Mouse (Mus musculus) mesoderm, embryonic 11.5 days (tissue): ENCODE data around the gene Prim2.
A peak's percentile ranks its signal among the peaks of the same experiment; 100 is the strongest.

Experiments
- DNase-seq: peaks from one replicate; pipeline ENCODE4 v3.0.0-alpha.2; 2012; ENCODE audit warnings: low read depth, low spot score

Prim2 gene

GRCm38 (mm10) chr1:33669708-33670141 lies at the start of gene Prim2:
Prim2 (minus strand) TSS chr1:33669795.
- peak; percentile 88 for DNase-seq

DNA sequence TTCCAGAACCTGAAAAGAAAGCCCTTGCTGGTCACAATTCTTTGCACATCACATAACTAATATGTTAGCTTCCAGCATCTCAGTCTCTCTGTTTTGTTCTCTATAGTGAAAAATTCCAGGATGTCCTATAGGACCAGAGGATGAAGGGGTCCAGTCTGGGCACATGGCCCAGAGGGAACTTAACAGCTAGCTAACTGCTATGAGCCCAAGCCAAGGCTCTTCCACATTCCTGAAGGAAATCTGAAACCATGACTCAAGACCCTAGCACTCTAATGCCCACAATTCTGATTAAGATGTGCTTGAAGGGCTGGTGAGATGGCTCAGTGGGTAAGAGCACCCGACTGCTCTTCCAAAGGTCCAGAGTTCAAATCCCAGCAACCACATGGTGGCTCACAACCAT lies 48.0 kb upstream of the Prim2 start:
- DNase-seq: no peak

DNA sequence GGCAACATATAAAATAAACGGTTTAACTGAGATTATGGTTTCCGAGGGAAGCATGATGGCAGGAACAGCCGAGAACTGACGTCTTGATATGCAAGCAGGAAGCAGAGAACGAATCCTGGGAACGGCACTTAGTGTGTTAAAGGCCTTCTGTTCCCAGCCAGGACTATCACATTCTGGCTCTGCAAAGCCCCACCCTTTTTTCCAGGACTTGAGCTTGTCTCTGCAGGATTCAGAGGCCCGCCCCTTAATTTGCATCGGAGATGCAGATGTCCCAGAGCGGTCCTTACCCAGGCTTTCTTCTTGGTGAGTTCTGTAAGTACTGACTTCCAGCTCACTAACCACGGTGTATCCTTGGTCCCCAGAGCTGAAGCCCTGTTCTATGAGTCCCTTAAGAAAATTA lies 45.2 kb upstream of the Prim2 start:
- peak; percentile 43 for DNase-seq

DNA sequence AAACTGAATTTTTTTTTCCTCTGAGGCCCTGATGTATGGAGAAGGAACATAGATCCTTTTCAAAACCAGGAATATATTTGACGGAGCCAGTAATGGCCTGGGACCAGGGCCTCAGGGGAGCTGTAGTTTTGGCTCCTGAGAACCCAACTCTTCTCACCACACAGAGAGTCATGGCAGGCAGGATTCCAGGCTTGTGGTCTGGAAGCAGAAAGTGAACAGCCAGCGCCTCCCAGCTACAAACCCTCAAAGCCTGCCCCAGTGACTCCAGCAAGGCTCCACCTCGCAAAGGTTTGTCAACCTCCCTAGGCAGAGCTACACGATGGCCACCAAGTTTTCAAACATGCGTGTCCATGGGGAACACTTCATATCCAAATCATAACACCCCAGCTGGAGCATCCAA lies 42.4 kb upstream of the Prim2 start:
- DNase-seq: no peak

DNA sequence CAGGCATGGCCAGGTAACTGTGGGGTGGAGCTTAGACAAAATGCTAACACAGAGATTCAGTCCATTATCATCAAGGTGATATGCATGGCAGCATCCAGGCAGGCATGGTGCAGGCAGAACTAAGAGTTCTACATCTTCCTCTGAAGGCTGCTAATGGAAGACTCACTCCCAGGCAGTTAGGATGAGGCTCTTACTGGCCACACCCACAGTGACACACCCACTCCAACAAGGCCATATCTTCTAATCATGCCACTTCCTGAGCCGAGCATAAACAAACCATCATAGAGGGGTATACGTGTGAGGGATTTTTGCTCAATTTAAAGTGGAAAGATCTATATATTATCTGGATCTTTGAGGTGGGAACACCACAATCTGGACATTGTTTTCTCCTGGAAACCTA lies 40.0 kb upstream of the Prim2 start:
- no peak for DNase-seq

DNA sequence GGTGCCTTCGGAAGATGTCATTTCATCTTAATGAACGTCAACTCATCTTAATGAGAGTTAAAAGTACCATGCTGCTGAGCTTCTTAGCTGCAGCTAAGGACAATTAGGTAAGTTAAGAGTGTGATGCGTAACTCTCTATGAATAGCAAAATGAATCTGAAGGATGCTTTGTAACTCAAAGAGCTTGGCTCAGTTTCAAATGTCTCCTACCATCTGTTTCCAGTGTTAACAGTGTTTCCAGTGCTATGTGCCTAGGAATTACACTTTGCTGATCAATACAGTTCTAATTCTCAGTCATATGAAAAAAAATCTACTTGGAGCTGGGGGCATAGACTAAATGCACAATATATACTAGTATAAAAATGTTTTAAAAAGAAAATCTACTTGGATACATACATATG lies 31.6 kb upstream of the Prim2 start:
- DNase-seq: no peak

GRCm38 (mm10) chr1:33696016-33696415 lies 26.4 kb upstream of the Prim2 start:
- DNase-seq: no peak

DNA sequence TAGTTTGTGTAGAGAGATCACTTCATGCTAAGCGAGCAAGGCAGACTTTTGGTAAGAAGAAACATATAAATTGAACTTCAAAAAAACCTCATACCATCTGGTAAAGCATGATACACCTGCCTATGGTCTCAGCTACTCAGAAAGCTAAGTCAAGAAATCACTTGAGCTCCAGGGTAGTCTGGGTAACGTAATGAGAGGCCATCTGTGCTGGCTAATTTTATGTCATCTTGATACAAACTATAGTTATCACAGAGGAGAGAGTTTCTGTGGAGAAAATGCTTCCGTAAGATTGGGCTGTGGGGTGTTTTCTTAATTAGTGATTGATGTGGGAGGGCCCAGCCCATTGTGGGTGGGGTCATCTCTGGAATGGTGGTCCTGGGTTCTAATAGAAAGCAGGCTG lies 24.3 kb upstream of the Prim2 start:
- DNase-seq: no peak

- DNase-seq: no peak
These were observed 20.5 kb upstream of the Prim2 start for GRCm38 (mm10) chr1:33690087-33690448.

- DNase-seq: no peak
These were observed 20.0 kb upstream of the Prim2 start for GRCm38 (mm10) chr1:33689446-33690086.

DNA sequence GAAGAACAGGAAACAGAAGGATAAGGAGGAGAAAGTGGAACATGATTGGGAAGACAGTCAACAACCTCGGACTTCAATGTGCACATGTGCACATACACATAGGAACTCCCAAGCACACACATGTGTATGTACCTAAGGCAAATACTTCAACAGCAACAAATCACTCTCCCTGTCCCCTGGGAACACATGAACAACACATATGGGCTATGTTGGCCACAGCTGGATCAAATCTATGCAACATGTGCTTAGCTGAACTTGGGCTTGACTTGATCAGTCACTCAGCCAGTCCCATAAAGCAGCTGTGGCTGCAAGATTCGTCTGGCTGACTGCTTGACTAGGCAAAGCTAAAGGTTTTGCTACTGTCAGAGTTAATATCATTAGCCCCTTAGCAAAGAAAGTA lies 19.2 kb upstream of the Prim2 start:
- peak; percentile 40 for DNase-seq

DNA sequence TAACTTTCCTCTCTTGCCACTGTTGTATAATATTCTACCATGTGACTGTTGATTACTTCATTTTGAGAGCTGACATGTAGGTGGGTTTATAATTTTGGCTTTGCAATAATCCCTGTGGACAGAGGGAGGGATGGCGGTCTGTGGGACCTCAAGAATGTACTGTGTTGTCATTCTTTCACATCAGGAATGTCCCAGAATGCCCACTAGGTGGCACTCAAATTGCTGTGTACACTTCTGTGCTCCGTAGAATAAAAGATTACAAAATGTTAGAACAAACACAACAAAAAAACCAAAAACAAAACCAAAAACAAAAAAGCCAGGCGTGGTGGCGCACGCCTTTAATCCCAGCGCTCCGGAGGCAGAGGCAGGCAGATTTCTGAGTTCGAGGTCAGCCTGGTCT lies 14.9 kb upstream of the Prim2 start:
- DNase-seq: peak; percentile 24

- no peak for DNase-seq
These were observed 11.3 kb upstream of the Prim2 start for GRCm38 (mm10) chr1:33680890-33681289.

DNA sequence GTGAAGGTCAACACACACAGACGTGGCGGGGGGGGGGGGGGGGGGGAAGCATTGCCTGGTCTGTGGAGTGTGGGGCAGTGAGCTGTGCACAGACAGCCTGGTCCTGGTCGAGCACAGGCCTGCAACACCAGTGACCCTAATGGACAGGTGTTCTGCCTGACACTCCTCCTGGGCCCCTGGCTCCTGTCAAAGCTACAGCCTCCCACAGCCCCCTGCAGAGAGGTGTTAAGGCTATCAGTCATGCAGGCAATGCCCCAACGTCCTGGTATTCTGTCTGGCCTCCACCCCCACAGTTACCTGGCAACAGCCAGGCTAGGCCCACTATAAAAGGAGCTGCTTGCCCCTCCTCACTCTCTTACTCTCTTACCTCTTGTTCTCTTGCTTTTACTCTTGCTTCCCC lies 10.8 kb upstream of the Prim2 start:
- no peak for DNase-seq

DNA sequence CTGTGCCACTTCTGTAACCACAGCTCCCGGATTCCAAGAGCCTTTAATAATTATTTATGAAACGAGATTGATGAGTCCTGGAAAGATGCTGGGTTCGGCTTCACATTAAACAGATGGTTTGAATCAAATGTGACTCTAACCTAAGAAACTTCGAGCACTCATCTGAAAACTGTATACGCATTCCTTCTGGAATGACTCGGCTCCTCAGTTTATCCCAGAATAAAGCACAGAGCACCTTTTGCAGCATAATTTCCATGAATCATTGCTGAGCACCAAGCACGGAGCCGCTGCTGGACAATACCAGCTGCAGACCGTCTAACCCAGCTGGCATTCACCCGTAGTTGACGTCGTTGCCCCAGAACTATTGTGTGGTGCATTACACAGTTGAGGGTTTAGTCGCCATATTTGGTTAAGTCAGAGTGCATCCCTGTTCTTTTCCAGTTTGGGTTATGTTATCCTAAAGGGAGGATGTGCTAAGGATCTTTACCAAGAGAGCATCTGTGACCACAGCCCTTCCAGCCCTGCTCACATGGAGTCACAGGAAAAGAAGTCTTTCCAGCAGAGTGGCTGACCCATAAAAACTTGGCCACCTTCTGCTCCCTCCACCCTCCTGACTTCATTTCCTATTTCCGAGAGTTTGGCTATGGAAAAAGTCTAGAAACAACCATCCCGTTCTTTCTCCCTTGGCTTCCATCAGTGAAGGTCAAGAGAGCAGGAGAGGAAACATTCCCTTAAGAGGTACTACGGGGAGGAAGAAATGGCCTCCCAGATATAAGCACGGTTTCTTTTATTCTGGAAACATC lies 3.8 kb upstream of the Prim2 start:
- DNase-seq: no peak

GRCm38 (mm10) chr1:33672514-33672913 lies 2.9 kb upstream of the Prim2 start:
- DNase-seq: peak; percentile 65

DNA sequence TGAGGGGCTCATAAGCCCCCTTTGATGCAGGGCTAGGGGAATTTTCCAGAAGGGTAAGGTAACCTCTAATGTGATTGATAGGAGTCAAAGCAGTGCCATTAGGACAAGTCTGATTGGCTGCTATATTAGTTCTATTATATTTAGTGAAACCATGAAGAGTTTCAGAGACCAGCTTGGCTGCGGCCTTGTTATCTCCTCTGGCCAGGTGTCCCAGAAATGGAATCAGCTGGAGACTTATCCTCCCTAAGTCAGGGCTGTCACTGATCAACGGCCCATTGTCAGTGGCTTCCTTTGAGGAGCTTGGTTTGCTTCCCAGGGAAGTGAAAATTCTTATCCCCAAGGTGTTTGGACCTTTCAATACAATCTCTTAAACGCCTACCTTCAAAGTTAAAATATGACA lies 2.5 kb upstream of the Prim2 start:
- no peak for DNase-seq

DNA sequence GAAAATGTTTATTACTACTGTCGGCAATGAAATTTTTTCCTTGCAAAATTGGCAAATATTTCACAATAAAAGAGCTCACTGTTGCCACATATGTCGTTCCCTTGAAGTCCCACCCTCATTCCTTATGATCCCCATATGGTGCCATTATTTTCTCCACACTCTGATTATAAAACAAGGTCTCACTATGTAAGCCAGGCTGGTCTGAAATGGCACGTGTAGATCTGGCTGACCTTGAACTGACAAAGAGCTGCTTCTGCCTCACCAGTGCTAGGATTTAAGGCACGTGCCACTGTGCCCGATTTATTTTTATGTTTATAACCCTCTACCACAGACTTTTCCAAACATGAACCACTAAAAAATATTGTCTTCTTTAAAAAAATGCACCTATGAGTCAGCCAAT lies 1.8 kb upstream of the Prim2 start:
- no peak for DNase-seq

GRCm38 (mm10) chr1:33670164-33670616 lies 595 bp upstream of the Prim2 start:
- peak; percentile 80 for DNase-seq

GRCm38 (mm10) chr1:33663605-33664117 lies 5.9 kb downstream of the Prim2 start:
- DNase-seq: no peak

- DNase-seq: peak; percentile 28
These were observed 6.4 kb downstream of the Prim2 start for GRCm38 (mm10) chr1:33663163-33663562.

- DNase-seq: no peak
These were observed 11.3 kb downstream of the Prim2 start for GRCm38 (mm10) chr1:33658302-33658701.

DNA sequence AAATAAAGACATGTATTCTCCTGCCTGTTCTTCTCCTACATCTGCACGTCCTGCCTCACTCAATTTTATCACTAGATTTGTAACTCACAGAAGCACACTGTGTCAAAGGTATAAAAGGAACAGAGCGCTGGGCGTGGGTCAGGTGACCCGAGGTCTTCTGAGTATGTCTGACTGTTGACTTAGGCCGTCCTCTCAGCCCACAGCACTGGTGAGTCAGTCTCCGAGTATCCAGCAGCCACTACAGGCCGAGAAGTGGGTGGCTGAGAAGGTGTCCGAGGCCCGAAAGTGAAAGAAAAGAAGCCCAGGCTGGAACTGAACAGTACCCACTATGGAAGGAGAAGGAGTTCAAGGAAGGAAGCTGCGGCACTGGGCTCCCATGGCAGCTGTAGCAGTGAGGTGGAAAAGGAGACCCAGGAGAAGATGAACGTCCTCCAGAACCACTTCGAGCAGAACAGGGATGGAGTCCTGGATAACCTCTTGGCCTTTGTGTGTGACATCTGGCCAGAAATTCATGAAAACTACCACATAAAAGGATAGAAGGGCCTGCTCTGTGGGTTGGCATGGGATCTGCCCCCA lies 11.9 kb downstream of the Prim2 start:
- no peak for DNase-seq
